Mouse (Mus musculus): ENCODE data around the gene Mrpl4. TPM values are rescaled to one million over a fixed set of nuclear protein-coding genes. Genes with fewer than 3 reads are reported as not detected.
A peak's percentile ranks its signal among the peaks of the same experiment; 100 is the strongest.

Gene Mrpl4
- total and polyA plus RNA-seq, 2 experiments: 16.0 to 79.8 TPM

- DNase-seq (ENCODE audit: extremely low read depth, low read depth, low spot score): no peak
- peaks cover 9% of the 10 kb centered on the region; the same call in 1 of the 2 replicates for H3K36me3 ChIP-seq (ENCODE audit: control insufficient read depth, insufficient read depth, low read length)
- H3K79me2 ChIP-seq (ENCODE audit: control insufficient read depth, insufficient read depth, low read length): peaks cover 4% of the 10 kb centered on the region; the same call in 1 of the 2 replicates
- H3K27me3 ChIP-seq (ENCODE audit: control insufficient read depth, insufficient read depth, low read length): no peaks in the 10 kb centered on the region
- WGBS: 42% methylated on average over 5 of the region's 5 CpGs
- H3K27ac ChIP-seq (replicated peaks; ENCODE audit: insufficient read depth, low read depth, low read length): no peak overlapping the region; the same call in 1 of the 2 replicates
- no peak overlapping the region for H3K9ac ChIP-seq (ENCODE audit: low read depth, low read length)
- no peak for TF ChIP-seq CTCF (IDR thresholded peaks at IDR 0.05; ENCODE audit: low read depth, low read length)
- H3K4me1 ChIP-seq (ENCODE audit: control insufficient read depth, insufficient read depth, low read length): peaks cover 2% of the 10 kb centered on the region; the same call in 1 of the 2 replicates
- H3K4me3 ChIP-seq (ENCODE audit: insufficient read depth, low read depth, low read length): no peak overlapping the region
These were observed 9.3 kb downstream of the Mrpl4 start for GRCm38 (mm10) chr9:21011846-21012312.

GRCm38 (mm10) chr9:21012368-21012767 is 9.8 kb downstream of the Mrpl4 start:
- WGBS: 38% methylated on average over 1 of the region's 1 CpGs
- DNase-seq (ENCODE audit: extremely low read depth, low read depth, low spot score): no peak
- H3K27ac ChIP-seq (replicated peaks; ENCODE audit: insufficient read depth, low read depth, low read length): no peak overlapping the region; the same call in 1 of the 2 replicates
- TF ChIP-seq CTCF (IDR thresholded peaks at IDR 0.05; ENCODE audit: low read depth, low read length) (no peak), POLR2A (IDR thresholded peaks at IDR 0.05; ENCODE audit: extremely low read depth, insufficient read depth, low read length) (no peak)
- H3K4me3 ChIP-seq (ENCODE audit: insufficient read depth, low read depth, low read length): no peak overlapping the region
- peaks cover 4% of the 10 kb centered on the region; the same call in 1 of the 2 replicates for H3K79me2 ChIP-seq (ENCODE audit: control insufficient read depth, insufficient read depth, low read length)
- no peak overlapping the region for H3K9ac ChIP-seq (ENCODE audit: low read depth, low read length)
- H3K36me3 ChIP-seq (ENCODE audit: control insufficient read depth, insufficient read depth, low read length): peaks cover 7% of the 10 kb centered on the region; the same call in 1 of the 2 replicates
- no peaks in the 10 kb centered on the region for H3K27me3 ChIP-seq (ENCODE audit: control insufficient read depth, insufficient read depth, low read length)
- peaks cover 6% of the 10 kb centered on the region; the same call in 1 of the 2 replicates for H3K4me1 ChIP-seq (ENCODE audit: control insufficient read depth, insufficient read depth, low read length)

- DNase-seq (ENCODE audit: extremely low read depth, low read depth, low spot score): peak; percentile 64
- Histone ChIP-seq H3K9ac (ENCODE audit: low read depth, low read length) (peak overlapping the region; percentile 66), H3K4me1 (ENCODE audit: control insufficient read depth, insufficient read depth, low read length) (peaks cover 6% of the 10 kb centered on the region; the same call in 1 of the 2 replicates), H3K79me2 (ENCODE audit: control insufficient read depth, insufficient read depth, low read length) (peaks cover 4% of the 10 kb centered on the region; the same call in 1 of the 2 replicates), H3K36me3 (ENCODE audit: control insufficient read depth, insufficient read depth, low read length) (no peaks in the 10 kb centered on the region), H3K27me3 (ENCODE audit: control insufficient read depth, insufficient read depth, low read length) (no peaks in the 10 kb centered on the region), H3K27ac (replicated peaks; ENCODE audit: insufficient read depth, low read depth, low read length) (peak overlapping the region; percentile 80), H3K4me3 (ENCODE audit: insufficient read depth, low read depth, low read length) (peak overlapping the region; percentile 76)
- WGBS: 22% methylated on average over 29 of the region's 29 CpGs
- TF ChIP-seq POLR2A (IDR thresholded peaks at IDR 0.05; ENCODE audit: extremely low read depth, insufficient read depth, low read length) (no peak), CTCF (IDR thresholded peaks at IDR 0.05; ENCODE audit: low read depth, low read length) (no peak)
These were observed 12.4 kb downstream of the Mrpl4 start for GRCm38 (mm10) chr9:21014691-21015570.

DNA sequence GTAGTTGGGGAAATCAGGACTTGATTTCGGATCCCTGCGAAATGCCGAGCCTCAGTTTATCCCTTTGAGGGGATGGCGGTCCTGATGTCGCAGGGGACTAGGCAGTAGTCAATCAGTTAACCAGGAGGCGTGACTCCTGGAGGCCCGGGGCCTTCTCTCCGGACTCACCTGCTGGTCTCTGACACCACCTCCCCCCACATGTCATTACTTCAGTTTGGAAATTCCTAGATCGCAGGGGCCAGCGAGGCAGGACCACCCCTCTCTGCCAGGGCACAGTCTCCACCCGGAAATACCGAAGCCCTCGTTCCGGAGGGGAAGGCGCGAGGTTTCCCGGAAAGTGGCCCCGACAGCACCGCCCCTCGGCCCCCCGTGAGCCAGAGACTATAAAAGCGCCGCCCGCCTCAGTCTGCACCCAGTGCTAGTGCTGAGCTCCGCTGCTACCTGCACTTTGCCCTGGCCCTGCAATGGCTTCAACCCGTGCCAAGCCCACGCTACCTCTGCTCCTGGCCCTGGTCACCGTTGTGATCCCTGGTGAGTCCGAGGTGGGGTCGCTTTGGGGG is 13.1 kb downstream of the Mrpl4 start, which contains the start of gene Icam1:
Gene Icam1, plus strand, starts transcription at position 415 of the 560 bp plus-strand sequence.
- peaks cover 4% of the 10 kb centered on the region; the same call in 1 of the 2 replicates for H3K79me2 ChIP-seq (ENCODE audit: control insufficient read depth, insufficient read depth, low read length)
- TF ChIP-seq POLR2A (IDR thresholded peaks at IDR 0.05; ENCODE audit: extremely low read depth, insufficient read depth, low read length) (peak; percentile 95), CTCF (IDR thresholded peaks at IDR 0.05; ENCODE audit: low read depth, low read length) (no peak)
- H3K4me1 ChIP-seq (ENCODE audit: control insufficient read depth, insufficient read depth, low read length): peaks cover 6% of the 10 kb centered on the region; the same call in 1 of the 2 replicates
- DNase-seq (ENCODE audit: extremely low read depth, low read depth, low spot score): peak; percentile 69
- peak within 1 kb of the TSS; percentile 76 for H3K4me3 ChIP-seq (ENCODE audit: insufficient read depth, low read depth, low read length)
- peaks cover 5% of the 10 kb centered on the region; the same call in 1 of the 2 replicates for H3K36me3 ChIP-seq (ENCODE audit: control insufficient read depth, insufficient read depth, low read length)
- peak within 1 kb of the TSS; percentile 80 for H3K27ac ChIP-seq (replicated peaks; ENCODE audit: insufficient read depth, low read depth, low read length)
- H3K9ac ChIP-seq (ENCODE audit: low read depth, low read length): peak within 1 kb of the TSS; percentile 66
- WGBS: 1% methylated on average over 30 of the region's 30 CpGs
- no peaks in the 10 kb centered on the region for H3K27me3 ChIP-seq (ENCODE audit: control insufficient read depth, insufficient read depth, low read length)

DNA sequence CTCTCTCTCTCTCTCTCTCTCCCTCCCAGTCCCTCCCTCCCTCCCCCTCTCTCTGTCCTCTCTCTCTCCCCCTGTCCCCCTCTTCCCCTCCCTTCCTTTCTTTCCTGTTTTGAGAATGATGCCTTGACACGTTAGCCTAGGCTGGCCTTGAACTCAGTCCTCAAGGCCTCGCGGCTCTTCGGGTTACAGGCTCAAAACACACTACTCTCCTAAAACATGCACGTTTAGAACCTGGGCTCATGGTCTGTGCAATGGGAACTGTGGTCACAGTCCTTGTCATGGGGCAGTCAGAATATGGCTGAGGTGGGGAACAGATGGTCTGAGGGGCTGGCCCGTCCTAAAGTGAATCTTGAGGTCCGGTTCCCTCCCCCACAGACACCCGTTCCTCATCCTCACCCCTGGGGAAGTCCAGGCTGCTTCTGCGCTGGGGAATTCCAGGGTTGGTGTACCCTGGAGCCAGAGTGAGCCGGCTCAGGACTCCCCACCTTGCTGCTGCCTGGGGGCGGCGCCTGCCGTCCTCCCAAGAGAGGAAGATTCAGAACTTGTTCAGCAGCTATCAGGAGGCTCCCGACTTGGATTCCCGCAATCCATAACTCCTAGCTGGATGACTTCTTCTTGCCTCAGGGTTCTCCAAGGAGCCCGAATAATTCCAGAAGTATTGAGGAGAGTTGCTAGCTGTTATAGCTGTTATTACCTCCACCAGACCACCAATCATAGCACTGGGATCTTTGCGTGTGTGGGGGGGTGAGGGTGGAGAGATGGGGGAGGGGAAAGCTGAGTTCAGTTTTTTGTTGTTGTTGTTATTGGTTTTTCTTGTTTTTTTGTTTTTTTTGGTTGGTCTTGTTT is 14.0 kb downstream of the Mrpl4 start:
- no peaks in the 10 kb centered on the region for H3K27me3 ChIP-seq (ENCODE audit: control insufficient read depth, insufficient read depth, low read length)
- peak overlapping the region; percentile 66 for H3K9ac ChIP-seq (ENCODE audit: low read depth, low read length)
- H3K79me2 ChIP-seq (ENCODE audit: control insufficient read depth, insufficient read depth, low read length): peaks cover 4% of the 10 kb centered on the region; the same call in 1 of the 2 replicates
- 4% methylated on average over 17 of the region's 17 CpGs for WGBS
- peaks cover 12% of the 10 kb centered on the region for H3K36me3 ChIP-seq (ENCODE audit: control insufficient read depth, insufficient read depth, low read length)
- H3K4me1 ChIP-seq (ENCODE audit: control insufficient read depth, insufficient read depth, low read length): peaks cover 6% of the 10 kb centered on the region; the same call in 1 of the 2 replicates
- DNase-seq (ENCODE audit: extremely low read depth, low read depth, low spot score): no peak
- peak overlapping the region; percentile 76 for H3K4me3 ChIP-seq (ENCODE audit: insufficient read depth, low read depth, low read length)
- peak overlapping the region; percentile 8 for H3K27ac ChIP-seq (replicated peaks; ENCODE audit: insufficient read depth, low read depth, low read length)
- TF ChIP-seq POLR2A (IDR thresholded peaks at IDR 0.05; ENCODE audit: extremely low read depth, insufficient read depth, low read length) (no peak), CTCF (IDR thresholded peaks at IDR 0.05; ENCODE audit: low read depth, low read length) (no peak)
